Mouse (Mus musculus) CH12.LX (cell line): ENCODE results near the gene Ccdc93.

Experiments
- CTCF ChIP-seq, 2 experiments: IDR thresholded peaks in 1 of 2; conservative IDR thresholded peaks in 1 of 2; 2 replicates each; pipeline ENCODE4 v1.5.1; 2011 to 2012; ENCODE audit warnings: low read depth in 2 of 2, low read length in 2 of 2, improper control_type of control experiment in 1 of 2, inconsistent platforms in 1 of 2, mild to moderate bottlenecking in 1 of 2, moderate library complexity in 1 of 2
- POLR2A ChIP-seq: IDR thresholded peaks from 2 replicates; pipeline ENCODE4 v1.6.1; 2011; ENCODE audit warnings: low read depth, mild to moderate bottlenecking, improper control_type of control experiment, low read length

GRCm38 (mm10) chr1:121381562-121381961 is 49.3 kb upstream of the Ccdc93 start:
- TF ChIP-seq POLR2A (no peak), CTCF (conservative IDR thresholded peaks at IDR 0.05 in 1 of 2, IDR thresholded peaks at IDR 0.05 in 1 of 2; ENCODE audit: low read depth in 2 of 2, low read length in 2 of 2) (no peak)
